Comparison of ENCODE assay signal across 11 mouse cellular contexts in genomic region chr2:146302094-146302699, GRCm38 (mm10).
DNase-seq lines count a peak whose midpoint lies in the region; ATAC-seq and TF ChIP-seq lines count a peak whose summit lies in the region.
"Had no signal": no experiment of that assay in that cellular context is flagged by ENCODE, and none has a peak within 500 bp of the region (broad histone marks: within the 10 kb centered on the region; RNA-seq: fewer than 3 reads in every experiment).

No protein-coding gene starts in this region.

- 0 out of 2 replicates have a peak overlapping the region, but pooled peaks have one; percentile 21 for H3K4me3 ChIP-seq in E14TG2a.4 (replicated peaks; ENCODE audit: low read length)
- peak overlapping the region; percentile 4; the same call in 1 of the 2 replicates for H3K4me3 ChIP-seq in hindbrain, embryonic 10.5 days
- H3K4me3 ChIP-seq in midbrain, embryonic 15.5 days = no peak overlapping the region
- H3K4me3 ChIP-seq in kidney, embryonic 14.5 days (ENCODE audit: low read length) = no peak overlapping the region

- peak; percentile 53 for ATAC-seq in midbrain, embryonic 15.5 days (replicated peaks)
- no peak for ATAC-seq in kidney, embryonic 14.5 days (ENCODE audit: low FRiP score, low TSS enrichment)
- ATAC-seq: activated CD4-positive, CD25-positive, alpha-beta regulatory T cell, adult 4 months had no signal

- H3K27ac ChIP-seq in hindbrain, embryonic 10.5 days = peak overlapping the region; percentile 84
- H3K27ac ChIP-seq in midbrain, embryonic 15.5 days = peak overlapping the region; percentile 17; the same call in 1 of the 2 replicates
- H3K27ac ChIP-seq in kidney, embryonic 14.5 days (ENCODE audit: low read depth, low read length) = no peak overlapping the region
- H3K27ac ChIP-seq: liver, embryonic 14.5 days had no signal

- peaks cover 80% of the 10 kb centered on the region for H3K4me1 ChIP-seq in E14TG2a.4 (replicated peaks; ENCODE audit: low read depth, low read length)
- H3K4me1 ChIP-seq in hindbrain, embryonic 10.5 days (replicated peaks) = peaks cover 56% of the 10 kb centered on the region
- peaks cover 28% of the 10 kb centered on the region for H3K4me1 ChIP-seq in midbrain, embryonic 15.5 days
- H3K4me1 ChIP-seq in kidney, embryonic 14.5 days (ENCODE audit: control insufficient read depth, insufficient read depth, low read length) = peaks cover 2% of the 10 kb centered on the region; the same call in 1 of the 2 replicates

- H3K27me3 ChIP-seq in E14TG2a.4 (ENCODE audit: insufficient read depth, low read length) = no peaks in the 10 kb centered on the region
- no peaks in the 10 kb centered on the region for H3K27me3 ChIP-seq in hindbrain, embryonic 10.5 days (ENCODE audit: insufficient read depth, poor library complexity, severe bottlenecking)
- H3K27me3 ChIP-seq in midbrain, embryonic 15.5 days (replicated peaks) = no peaks in the 10 kb centered on the region
- H3K27me3 ChIP-seq in kidney, embryonic 14.5 days (ENCODE audit: control insufficient read depth, insufficient read depth, low read length) = no peaks in the 10 kb centered on the region

- H3K4me2 ChIP-seq in midbrain, embryonic 15.5 days = 0 out of 2 replicates have a peak overlapping the region, but pooled peaks have one; percentile 8
- no peak overlapping the region for H3K4me2 ChIP-seq in kidney, embryonic 14.5 days (replicated peaks; ENCODE audit: low read depth, low read length)

- H3K9me3 ChIP-seq in E14TG2a.4 (ENCODE audit: low read length) = no peaks in the 10 kb centered on the region
- H3K9me3 ChIP-seq in hindbrain, embryonic 10.5 days = no peaks in the 10 kb centered on the region
- H3K9me3 ChIP-seq in midbrain, embryonic 15.5 days = no peaks in the 10 kb centered on the region
- H3K9me3 ChIP-seq in kidney, embryonic 14.5 days (ENCODE audit: control insufficient read depth, low read length) = no peaks in the 10 kb centered on the region

- no peak for TF ChIP-seq CTCF in E14TG2a.4 (conservative IDR thresholded peaks at IDR 0.05; ENCODE audit: low read length)

- no peaks in the 10 kb centered on the region for H3K36me3 ChIP-seq in E14TG2a.4 (ENCODE audit: insufficient read depth, low read length)
- H3K36me3 ChIP-seq in hindbrain, embryonic 10.5 days = no peaks in the 10 kb centered on the region
- no peaks in the 10 kb centered on the region for H3K36me3 ChIP-seq in midbrain, embryonic 15.5 days (replicated peaks)
- H3K36me3 ChIP-seq in kidney, embryonic 14.5 days (ENCODE audit: control insufficient read depth, insufficient read depth, low read length) = no peaks in the 10 kb centered on the region

- no peak overlapping the region for H3K9ac ChIP-seq in midbrain, embryonic 15.5 days
- H3K9ac ChIP-seq in kidney, embryonic 14.5 days (ENCODE audit: low read depth, low read length) = no peak overlapping the region
- H3K9ac ChIP-seq: liver, embryonic 14.5 days had no signal

- 15% methylated on average over 9 of the region's 9 CpGs for WGBS in hindbrain, embryonic 10.5 days
- WGBS in midbrain, embryonic 15.5 days = 6% methylated on average over 9 of the region's 9 CpGs
- WGBS in kidney, embryonic 14.5 days = 40% methylated on average over 9 of the region's 9 CpGs

- peak; percentile 79 for DNase-seq in embryo, embryonic 10.5 days (ENCODE audit: low spot score)
- peak; percentile 73 for DNase-seq in hindbrain, embryonic 10.5 days (ENCODE audit: low spot score)
- no peak for DNase-seq in layer of hippocampus, postnatal 14 days (ENCODE audit: low spot score in 2 of 2)
- no peak for DNase-seq in kidney, adult 18-20 months
- no peak for DNase-seq in cerebellum, postnatal 14 days
- DNase-seq: gastrocnemius, postnatal 25 days had no signal

Comparison
In these comparisons a context has a peak if more than half of its experiments do, and no peak if none do; other contexts are left out.
1. H3K4me3 ChIP-seq: peak in E14TG2a.4 (single experiment) and hindbrain, embryonic 10.5 days (single experiment); none in midbrain, embryonic 15.5 days (single experiment) and kidney, embryonic 14.5 days (single experiment).
2. DNase-seq: peak in embryo, embryonic 10.5 days (single experiment) and hindbrain, embryonic 10.5 days (single experiment); none in layer of hippocampus, postnatal 14 days (0 of 2), kidney, adult 18-20 months (single experiment) and cerebellum, postnatal 14 days (0 of 2).